Mouse (Mus musculus) heart, postnatal 0 days (tissue): ENCODE data around the gene Car7.

Source experiments
- CTCF ChIP-seq: IDR thresholded peaks from 2 replicates; pipeline ENCODE4 v1.5.1; 2016; ENCODE audit warnings: antibody characterized with exemption, control low read depth, low read depth
- EP300 ChIP-seq: IDR thresholded peaks from 2 replicates; pipeline ENCODE4 v1.6.1; 2016; ENCODE audit warnings: antibody characterized with exemption, low read depth

DNA sequence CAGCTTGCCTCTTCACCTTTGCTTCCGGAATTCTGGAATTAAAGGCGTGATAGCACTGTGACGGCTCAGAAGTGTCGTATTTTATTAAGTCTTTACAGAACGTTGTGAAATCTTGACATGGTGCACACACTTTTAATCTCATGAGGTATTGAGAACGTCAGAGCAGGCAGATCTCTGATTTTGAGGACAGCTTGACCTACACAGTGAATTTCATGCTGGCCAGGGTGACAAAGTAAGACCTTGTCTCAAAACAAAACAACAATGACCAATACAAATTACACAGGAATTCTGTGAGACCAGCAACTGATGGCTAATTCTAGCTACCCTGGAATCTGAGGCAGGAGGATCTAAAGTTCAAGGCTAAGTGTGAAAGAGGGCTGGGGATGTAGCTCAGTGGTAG, 58.1 kb downstream of the Car7 start:
- no peak for TF ChIP-seq CTCF
- no peak for TF ChIP-seq EP300
